Mouse (Mus musculus): Measurements from ENCODE around the gene 4930402F06Rik. TPM values are rescaled to one million over a fixed set of nuclear protein-coding genes. Genes with fewer than 3 reads are reported as not detected.

Gene 4930402F06Rik
- polyA plus RNA-seq, 1 experiment: not detected

- no peak for TF ChIP-seq POLR2A (IDR thresholded peaks at IDR 0.05; ENCODE audit: low read depth, low read length)
- TF ChIP-seq CTCF (IDR thresholded peaks at IDR 0.05; ENCODE audit: extremely low read depth, insufficient read depth, insufficient read length, insufficient replicate concordance): no peak
- H3K4me3 ChIP-seq (ENCODE audit: extremely low read depth, insufficient read depth, insufficient read length): no peak overlapping the region
- no peaks in the 10 kb centered on the region for H3K27me3 ChIP-seq (ENCODE audit: control insufficient read depth, insufficient read depth, low read length)
- 96% methylated on average over 4 of the region's 4 CpGs for WGBS
- no peak overlapping the region for H3K27ac ChIP-seq (ENCODE audit: insufficient read depth, low read length)
- H3K4me1 ChIP-seq (ENCODE audit: control insufficient read depth, insufficient read depth, insufficient read length): peaks cover 16% of the 10 kb centered on the region
- H3K36me3 ChIP-seq (ENCODE audit: control insufficient read depth, insufficient read depth, low read length): peaks cover 32% of the 10 kb centered on the region
- no peak for DNase-seq (ENCODE audit: low read depth in 1 of 2, low spot score in 2 of 2)
Measured at GRCm38 (mm10) chr2:35419243-35419642, 22.3 kb upstream of the 4930402F06Rik start.

DNA sequence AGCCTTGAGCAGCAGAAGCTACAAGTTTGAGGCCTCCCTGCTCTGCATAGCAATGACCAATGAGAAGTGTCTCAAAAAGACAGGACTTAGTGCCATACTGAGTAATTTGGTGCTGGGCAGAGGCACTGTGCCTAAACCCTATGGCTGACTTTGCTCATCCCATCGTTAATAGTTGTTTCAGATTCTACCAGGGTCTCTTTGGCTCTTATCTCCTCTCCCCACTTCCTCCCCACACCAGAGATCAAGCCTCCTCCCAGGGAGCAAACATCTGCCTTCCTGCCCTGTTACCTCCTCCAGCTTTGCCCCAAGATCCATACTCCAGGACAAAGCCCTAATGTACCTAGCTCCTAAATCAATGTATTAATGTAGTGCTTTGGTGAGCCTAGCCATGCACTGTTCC is 20.3 kb upstream of the 4930402F06Rik start:
- WGBS: 40% methylated on average over 1 of the region's 1 CpGs
- Histone ChIP-seq H3K4me3 (ENCODE audit: extremely low read depth, insufficient read depth, insufficient read length) (no peak overlapping the region), H3K27ac (ENCODE audit: insufficient read depth, low read length) (0 out of 2 replicates have a peak overlapping the region, but pooled peaks have one; percentile 51), H3K27me3 (ENCODE audit: control insufficient read depth, insufficient read depth, low read length) (no peaks in the 10 kb centered on the region), H3K4me1 (ENCODE audit: control insufficient read depth, insufficient read depth, insufficient read length) (peaks cover 16% of the 10 kb centered on the region), H3K36me3 (ENCODE audit: control insufficient read depth, insufficient read depth, low read length) (peaks cover 31% of the 10 kb centered on the region)
- no peak for DNase-seq (ENCODE audit: low read depth in 1 of 2, low spot score in 2 of 2)
- TF ChIP-seq CTCF (IDR thresholded peaks at IDR 0.05; ENCODE audit: extremely low read depth, insufficient read depth, insufficient read length, insufficient replicate concordance) (no peak), POLR2A (IDR thresholded peaks at IDR 0.05; ENCODE audit: low read depth, low read length) (no peak)

DNA sequence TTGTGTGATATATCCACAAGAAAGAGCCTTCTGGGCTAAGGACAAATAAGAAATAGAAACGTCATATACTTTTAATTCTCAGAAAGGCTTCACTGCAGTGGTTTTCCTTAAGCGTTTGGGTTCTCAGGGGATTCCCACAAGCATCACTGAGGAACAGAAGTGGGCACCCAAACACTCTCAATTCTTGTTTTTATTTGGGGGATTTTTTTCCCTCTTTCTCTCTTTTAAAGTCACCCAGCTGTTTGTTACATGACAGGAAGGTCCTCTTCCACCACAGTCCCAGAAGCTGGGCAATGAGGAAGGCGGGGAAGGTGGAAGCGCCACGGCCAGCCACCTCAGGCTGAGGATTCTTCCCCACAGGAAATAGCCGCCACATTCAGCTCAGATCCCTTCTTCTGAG is 19.5 kb upstream of the 4930402F06Rik start:
- Histone ChIP-seq H3K36me3 (ENCODE audit: control insufficient read depth, insufficient read depth, low read length) (peaks cover 28% of the 10 kb centered on the region), H3K4me3 (ENCODE audit: extremely low read depth, insufficient read depth, insufficient read length) (no peak overlapping the region), H3K4me1 (ENCODE audit: control insufficient read depth, insufficient read depth, insufficient read length) (peaks cover 16% of the 10 kb centered on the region), H3K27me3 (ENCODE audit: control insufficient read depth, insufficient read depth, low read length) (no peaks in the 10 kb centered on the region), H3K27ac (ENCODE audit: insufficient read depth, low read length) (peak overlapping the region; percentile 51)
- no peak for DNase-seq (ENCODE audit: low read depth in 1 of 2, low spot score in 2 of 2)
- WGBS: 28% methylated on average over 6 of the region's 6 CpGs
- TF ChIP-seq POLR2A (IDR thresholded peaks at IDR 0.05; ENCODE audit: low read depth, low read length) (no peak), CTCF (IDR thresholded peaks at IDR 0.05; ENCODE audit: extremely low read depth, insufficient read depth, insufficient read length, insufficient replicate concordance) (no peak)

DNA sequence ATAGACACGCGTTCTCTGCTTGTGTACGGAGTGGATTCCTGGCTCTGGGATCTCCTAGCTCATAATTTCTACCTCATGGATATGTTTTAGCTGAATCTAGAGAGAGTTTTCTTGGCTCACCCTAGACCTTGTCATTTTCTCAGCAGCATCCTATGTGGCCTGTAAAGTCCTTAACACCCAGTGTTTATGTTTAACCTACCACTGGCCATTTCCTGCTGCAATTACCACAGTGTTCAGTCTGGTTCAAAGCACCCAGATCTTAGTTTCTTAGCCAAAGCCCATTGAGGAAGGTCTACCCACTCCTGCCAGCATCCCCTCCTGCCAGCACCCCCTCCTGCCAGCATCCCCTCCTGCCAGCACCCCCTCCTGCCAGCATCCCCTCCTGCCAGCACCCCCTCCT is 15.8 kb upstream of the 4930402F06Rik start:
- no peak for DNase-seq (ENCODE audit: low read depth in 1 of 2, low spot score in 2 of 2)
- peaks cover 13% of the 10 kb centered on the region for H3K4me1 ChIP-seq (ENCODE audit: control insufficient read depth, insufficient read depth, insufficient read length)
- no peaks in the 10 kb centered on the region for H3K27me3 ChIP-seq (ENCODE audit: control insufficient read depth, insufficient read depth, low read length)
- H3K4me3 ChIP-seq (ENCODE audit: extremely low read depth, insufficient read depth, insufficient read length): no peak overlapping the region
- WGBS: 91% methylated on average over 3 of the region's 3 CpGs
- no peak overlapping the region for H3K27ac ChIP-seq (ENCODE audit: insufficient read depth, low read length)
- TF ChIP-seq POLR2A (IDR thresholded peaks at IDR 0.05; ENCODE audit: low read depth, low read length) (no peak), CTCF (IDR thresholded peaks at IDR 0.05; ENCODE audit: extremely low read depth, insufficient read depth, insufficient read length, insufficient replicate concordance) (no peak)
- H3K36me3 ChIP-seq (ENCODE audit: control insufficient read depth, insufficient read depth, low read length): peaks cover 20% of the 10 kb centered on the region

DNA sequence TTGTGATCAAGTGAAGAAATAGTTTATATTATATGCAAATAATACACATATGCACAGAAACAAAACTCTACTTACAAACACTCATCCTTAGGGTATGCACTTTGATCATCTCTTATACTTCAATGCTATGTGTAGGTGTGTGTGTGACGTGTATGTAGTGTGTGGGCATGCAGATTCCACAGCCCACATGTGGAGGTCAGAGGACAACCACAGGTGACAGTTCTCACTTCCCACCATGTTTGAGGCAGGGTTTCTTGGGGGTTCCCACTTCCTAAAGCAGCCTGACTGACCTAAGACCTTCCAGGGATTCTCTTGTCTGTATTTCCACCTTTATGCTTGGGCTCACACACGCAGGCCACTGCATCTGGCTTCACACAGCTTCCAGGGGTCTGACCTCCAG is 15.3 kb upstream of the 4930402F06Rik start:
- 83% methylated on average over 2 of the region's 2 CpGs for WGBS
- Histone ChIP-seq H3K4me1 (ENCODE audit: control insufficient read depth, insufficient read depth, insufficient read length) (peaks cover 7% of the 10 kb centered on the region), H3K36me3 (ENCODE audit: control insufficient read depth, insufficient read depth, low read length) (peaks cover 24% of the 10 kb centered on the region), H3K27me3 (ENCODE audit: control insufficient read depth, insufficient read depth, low read length) (no peaks in the 10 kb centered on the region), H3K27ac (ENCODE audit: insufficient read depth, low read length) (no peak overlapping the region), H3K4me3 (ENCODE audit: extremely low read depth, insufficient read depth, insufficient read length) (no peak overlapping the region)
- DNase-seq (ENCODE audit: low read depth in 1 of 2, low spot score in 2 of 2): no peak
- TF ChIP-seq CTCF (IDR thresholded peaks at IDR 0.05; ENCODE audit: extremely low read depth, insufficient read depth, insufficient read length, insufficient replicate concordance) (no peak), POLR2A (IDR thresholded peaks at IDR 0.05; ENCODE audit: low read depth, low read length) (no peak)

GRCm38 (mm10) chr2:35411640-35412190 is 14.7 kb upstream of the 4930402F06Rik start:
- Histone ChIP-seq H3K36me3 (ENCODE audit: control insufficient read depth, insufficient read depth, low read length) (peaks cover 28% of the 10 kb centered on the region), H3K4me1 (ENCODE audit: control insufficient read depth, insufficient read depth, insufficient read length) (peaks cover 2% of the 10 kb centered on the region; the same call in 1 of the 2 replicates)
- 75% methylated on average over 10 of the region's 10 CpGs for WGBS

GRCm38 (mm10) chr2:35409466-35409865 is 12.5 kb upstream of the 4930402F06Rik start:
- 93% methylated on average over 6 of the region's 6 CpGs for WGBS
- Histone ChIP-seq H3K4me1 (ENCODE audit: control insufficient read depth, insufficient read depth, insufficient read length) (no peaks in the 10 kb centered on the region; the same call in 1 of the 2 replicates), H3K36me3 (ENCODE audit: control insufficient read depth, insufficient read depth, low read length) (peaks cover 37% of the 10 kb centered on the region), H3K27me3 (ENCODE audit: control insufficient read depth, insufficient read depth, low read length) (no peaks in the 10 kb centered on the region), H3K27ac (ENCODE audit: insufficient read depth, low read length) (no peak overlapping the region), H3K4me3 (ENCODE audit: extremely low read depth, insufficient read depth, insufficient read length) (no peak overlapping the region)
- DNase-seq (ENCODE audit: low read depth in 1 of 2, low spot score in 2 of 2): no peak
- no peak for TF ChIP-seq POLR2A (IDR thresholded peaks at IDR 0.05; ENCODE audit: low read depth, low read length)
- TF ChIP-seq CTCF (IDR thresholded peaks at IDR 0.05; ENCODE audit: extremely low read depth, insufficient read depth, insufficient read length, insufficient replicate concordance): no peak

More at GRCm38 (mm10) chr2:35411640-35412190, 14.7 kb upstream of the 4930402F06Rik start:
- no peak overlapping the region for H3K4me3 ChIP-seq (ENCODE audit: extremely low read depth, insufficient read depth, insufficient read length)
- 0 out of 2 replicates have a peak overlapping the region, but pooled peaks have one; percentile 8 for H3K27ac ChIP-seq (ENCODE audit: insufficient read depth, low read length)
- DNase-seq (ENCODE audit: low read depth in 1 of 2, low spot score in 2 of 2): no peak
- no peaks in the 10 kb centered on the region for H3K27me3 ChIP-seq (ENCODE audit: control insufficient read depth, insufficient read depth, low read length)
- no peak for TF ChIP-seq POLR2A (IDR thresholded peaks at IDR 0.05; ENCODE audit: low read depth, low read length)
- TF ChIP-seq CTCF (IDR thresholded peaks at IDR 0.05; ENCODE audit: extremely low read depth, insufficient read depth, insufficient read length, insufficient replicate concordance): no peak
